Mouse (Mus musculus): ENCODE measurements around the gene Thada.

Gene Thada

DNA sequence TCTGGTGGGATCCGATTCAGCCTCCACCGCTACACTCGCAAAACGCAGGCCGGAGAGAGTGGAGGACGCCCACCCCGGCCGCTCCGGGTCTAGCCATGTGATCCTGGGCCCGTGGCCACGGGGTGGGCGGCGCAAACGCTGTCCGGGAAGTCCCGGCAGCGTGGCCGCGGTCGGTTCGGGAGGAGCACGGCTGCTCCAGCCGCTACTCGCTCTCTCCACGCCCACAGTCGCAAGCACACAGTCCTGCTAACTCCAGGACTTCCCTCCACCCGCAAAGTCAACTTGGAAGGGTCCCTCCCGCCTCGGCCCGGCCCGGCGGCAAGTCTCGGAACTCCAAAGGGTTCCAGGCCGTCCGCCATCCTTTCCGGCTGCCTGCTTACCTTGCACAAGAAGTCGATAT is 278.7 kb downstream of the Thada start:
- in situ Hi-C loops (cut with MboI; ENCODE audit: low pct_unique_long_range_greater_than_20kb in 1 of 2, low sequenced_read_pairs in 2 of 2, unreplicated experiment in 1 of 2) = loop anchor here in 1 of 2 experiments (10.0 kb wide), 1 partner anchor 312 kb away; no protein-coding TSS in a partner anchor

DNA sequence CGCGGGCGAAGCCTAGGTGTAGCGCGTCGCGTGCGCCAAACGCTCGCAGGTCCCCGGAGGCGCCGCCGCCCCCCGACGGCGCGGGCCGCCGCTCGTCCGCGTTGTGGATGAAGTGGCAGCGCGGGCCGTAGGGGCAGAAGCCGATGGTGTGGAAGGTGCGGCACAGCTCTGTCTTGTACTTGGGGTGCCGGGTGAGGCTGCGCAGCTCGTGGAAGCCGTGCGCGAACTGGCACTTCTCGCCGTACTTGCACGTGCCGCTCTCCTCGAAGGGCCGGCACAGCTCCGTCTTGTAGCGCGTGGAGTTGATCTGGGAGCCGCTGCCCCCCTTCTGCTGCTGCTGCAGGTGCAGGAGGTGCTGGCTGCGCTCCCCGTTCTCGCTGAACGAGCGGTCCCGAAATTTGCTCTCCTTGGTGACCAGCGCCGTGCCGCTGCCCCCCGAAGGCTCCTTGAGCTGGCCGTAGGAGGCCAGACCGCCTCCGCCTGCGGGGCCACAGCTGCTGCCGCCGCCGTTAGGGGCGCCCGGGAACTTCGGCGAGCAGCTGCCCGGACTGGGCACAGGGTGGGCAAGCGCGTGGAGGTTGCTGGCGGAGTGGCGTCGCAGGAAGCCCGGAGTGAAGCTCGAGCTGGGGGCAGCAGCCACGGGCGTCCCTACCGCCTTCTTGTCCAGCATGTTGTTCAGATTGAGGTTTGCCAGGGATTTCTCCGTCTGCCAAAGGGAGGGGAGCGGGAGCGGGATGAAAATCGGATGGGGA is 279.4 kb downstream of the Thada start:
- in situ Hi-C loops (cut with MboI; ENCODE audit: low pct_unique_long_range_greater_than_20kb in 1 of 2, low sequenced_read_pairs in 2 of 2, unreplicated experiment in 1 of 2) = loop anchor here in 1 of 2 experiments (10.0 kb wide), 1 partner anchor 312 kb away; no protein-coding TSS in a partner anchor

DNA sequence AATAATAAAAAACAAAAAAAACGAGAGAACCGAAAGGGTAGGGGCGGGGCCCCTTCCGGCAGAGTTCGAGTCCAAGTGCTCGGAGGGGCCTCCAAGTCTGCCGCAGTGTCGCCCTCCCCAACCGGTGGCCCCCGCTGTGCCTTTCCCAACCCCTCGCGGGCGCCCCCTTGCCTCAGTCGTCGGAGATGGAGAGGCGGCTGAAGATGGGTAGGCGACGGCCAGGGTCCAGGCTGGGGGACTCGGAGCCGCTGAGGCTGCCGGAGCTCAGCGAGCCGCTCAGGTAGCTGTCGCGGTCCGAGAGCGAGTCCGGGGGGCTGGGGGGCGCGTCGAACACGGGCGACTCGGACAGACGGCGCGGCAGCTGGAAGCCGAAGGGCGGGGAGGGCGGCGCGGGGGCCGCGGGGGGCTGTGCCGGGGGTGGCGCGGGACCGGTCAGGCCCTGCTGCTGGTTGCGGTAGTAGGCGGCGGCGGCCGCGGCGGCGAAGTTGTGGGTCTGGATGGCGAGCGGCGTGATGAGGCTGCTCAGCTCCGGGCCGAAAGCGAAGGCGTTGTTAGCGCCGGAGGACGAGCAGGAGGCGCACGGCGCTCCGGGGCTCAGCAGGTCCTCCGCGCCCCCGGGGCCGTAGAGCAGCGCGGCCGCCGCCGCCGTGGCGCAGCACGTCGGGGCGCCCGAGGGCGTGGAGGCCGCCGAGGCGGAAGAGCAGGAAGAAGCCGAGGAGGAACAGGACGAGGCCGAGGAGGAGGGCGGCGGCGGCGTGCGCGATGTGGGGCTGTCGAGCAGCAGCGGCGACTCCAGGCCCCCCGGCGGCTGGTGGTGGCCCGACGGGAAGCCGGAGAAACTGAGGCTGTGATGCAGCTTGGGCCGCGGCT is 280.2 kb downstream of the Thada start:
- in situ Hi-C loops (cut with MboI; ENCODE audit: low pct_unique_long_range_greater_than_20kb in 1 of 2, low sequenced_read_pairs in 2 of 2, unreplicated experiment in 1 of 2) = loop anchor here in 1 of 2 experiments (10.0 kb wide), 1 partner anchor 311 kb away; no protein-coding TSS in a partner anchor

DNA sequence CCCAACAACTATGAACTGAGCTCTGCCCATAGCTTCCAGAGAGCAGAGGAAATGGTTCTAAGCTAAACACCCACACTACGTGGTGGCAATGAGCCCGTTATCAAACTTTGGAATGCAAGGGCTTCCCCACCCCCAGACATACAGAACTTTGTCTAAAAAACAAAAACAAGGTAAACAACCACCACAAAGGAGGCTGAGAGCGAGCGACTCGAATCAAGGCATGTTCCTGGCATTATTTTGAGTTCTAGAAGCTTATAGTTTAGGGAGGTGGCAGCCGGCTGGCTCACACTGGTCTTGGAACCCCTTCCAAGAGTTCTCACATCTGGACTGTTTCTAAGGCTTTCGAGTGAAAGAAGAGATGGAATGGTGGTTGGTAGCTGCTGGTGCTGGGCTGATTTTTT is 281.0 kb downstream of the Thada start:
- in situ Hi-C loops (cut with MboI; ENCODE audit: low pct_unique_long_range_greater_than_20kb in 1 of 2, low sequenced_read_pairs in 2 of 2, unreplicated experiment in 1 of 2) = loop anchor here in 1 of 2 experiments (10.0 kb wide), 1 partner anchor 310 kb away; no protein-coding TSS in a partner anchor

DNA sequence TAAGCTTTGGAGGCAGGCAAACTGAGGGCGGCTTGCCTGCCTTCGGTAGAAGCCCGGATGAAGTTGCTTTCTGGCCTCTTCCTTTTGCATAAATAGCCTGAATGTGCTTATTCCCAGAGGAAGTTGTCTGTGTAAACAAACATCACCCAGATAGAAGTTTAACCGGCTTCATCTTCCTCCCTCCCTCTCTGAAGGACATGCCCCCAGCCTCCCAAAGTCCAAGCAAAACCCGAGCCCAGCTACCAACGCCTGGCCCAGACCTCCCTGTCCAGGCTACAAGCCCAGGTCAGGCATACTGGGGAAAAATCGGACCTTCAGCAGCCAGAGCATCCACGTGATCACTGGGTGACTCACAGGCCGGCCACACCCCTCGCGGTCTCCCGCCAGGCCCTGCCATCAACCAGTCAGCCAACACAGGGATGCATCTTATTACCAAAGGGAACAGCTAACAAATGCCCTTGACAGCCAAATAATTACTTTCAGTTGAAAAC is 282.7 kb downstream of the Thada start:
- in situ Hi-C loops (cut with MboI; ENCODE audit: low pct_unique_long_range_greater_than_20kb in 1 of 2, low sequenced_read_pairs in 2 of 2, unreplicated experiment in 1 of 2) = loop anchor here in 1 of 2 experiments (10.0 kb wide), 1 partner anchor 309 kb away; no protein-coding TSS in a partner anchor

DNA sequence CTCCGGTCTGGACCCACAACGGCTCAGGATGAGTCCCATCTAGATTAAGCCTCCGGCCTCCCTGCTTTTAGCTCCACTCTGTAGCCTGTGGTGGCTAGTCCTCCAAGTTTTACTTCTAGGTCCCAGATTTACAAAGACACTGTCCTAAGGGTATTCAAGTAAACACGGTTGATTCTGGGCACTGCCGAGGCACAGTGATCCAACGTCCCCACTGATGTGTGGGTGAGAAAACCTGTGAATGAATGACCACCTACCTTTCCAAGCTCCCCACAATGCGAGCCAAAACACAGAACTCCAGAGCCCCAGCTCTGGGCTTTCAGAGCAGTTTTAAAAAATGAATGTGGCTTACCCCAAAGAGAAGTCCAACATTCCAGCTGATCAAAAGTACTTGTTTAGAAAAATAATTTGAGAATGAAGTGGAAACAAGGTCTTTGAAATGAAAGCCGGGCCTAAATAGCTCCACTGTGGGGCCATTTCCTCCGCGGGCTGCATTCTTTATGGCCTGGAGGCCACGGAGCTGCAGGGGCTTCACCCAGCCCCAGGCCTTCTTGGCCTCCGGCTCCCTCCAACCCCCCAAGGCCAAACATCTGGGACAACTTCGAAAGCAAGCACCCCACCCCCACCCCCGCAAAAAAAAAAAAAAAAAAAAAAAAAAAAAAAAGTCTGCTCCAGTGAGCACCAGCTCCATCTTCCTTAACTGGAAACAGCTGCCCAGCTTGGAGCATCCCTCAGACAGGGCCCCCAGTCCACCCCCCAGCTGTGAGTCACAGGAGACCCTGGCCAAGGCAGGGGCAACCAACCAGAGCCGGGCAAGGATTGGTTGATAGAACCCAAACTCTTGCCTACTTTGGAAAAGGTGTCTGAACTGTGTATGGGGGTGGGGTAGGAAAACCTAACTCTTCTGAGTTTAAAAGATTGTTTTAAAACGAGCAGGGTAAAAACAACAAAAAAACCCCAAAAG is 283.4 kb downstream of the Thada start:
- in situ Hi-C loops (cut with MboI; ENCODE audit: low pct_unique_long_range_greater_than_20kb in 1 of 2, low sequenced_read_pairs in 2 of 2, unreplicated experiment in 1 of 2) = loop anchor here in 1 of 2 experiments (10.0 kb wide), 1 partner anchor 308 kb away; no protein-coding TSS in a partner anchor

DNA sequence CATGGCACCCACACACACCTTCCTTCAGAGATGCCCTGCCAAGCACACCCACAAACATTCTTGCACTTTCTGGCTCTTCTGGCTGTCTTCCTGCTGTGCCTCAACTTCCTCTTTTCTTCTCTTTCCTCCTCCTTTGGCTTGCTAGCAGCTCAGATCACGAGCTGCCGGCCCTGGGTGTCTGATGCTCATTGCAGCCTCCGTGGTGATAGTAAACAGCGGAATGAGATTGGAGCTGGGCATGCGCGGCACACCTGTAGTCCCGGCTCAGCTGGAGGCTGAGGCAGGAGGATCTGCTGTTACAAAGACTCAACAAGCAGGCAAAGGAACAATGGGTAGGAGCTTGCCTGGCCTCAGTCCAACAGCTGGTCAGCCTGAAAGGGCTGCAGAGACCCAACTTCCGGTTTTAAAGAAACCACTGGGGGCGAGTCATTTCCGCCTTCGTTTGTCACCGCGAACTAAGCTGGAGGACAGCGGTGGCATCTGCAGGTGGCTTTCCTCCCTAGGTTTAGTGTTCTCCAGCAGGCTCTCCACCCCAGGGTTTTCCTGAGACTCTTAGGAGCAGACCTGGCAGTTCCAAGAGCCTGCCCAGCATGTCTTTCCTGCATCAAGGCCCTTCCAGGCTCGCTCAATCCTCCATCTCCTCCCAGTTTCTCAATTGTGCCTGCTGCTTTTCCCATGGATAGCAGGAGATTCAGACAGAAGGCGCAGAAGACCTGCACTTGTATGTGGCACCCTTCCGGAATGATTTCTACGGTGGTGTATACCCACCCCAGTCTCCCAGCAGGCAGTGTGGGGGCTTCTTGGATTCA is 284.3 kb downstream of the Thada start:
- in situ Hi-C loops (cut with MboI; ENCODE audit: low pct_unique_long_range_greater_than_20kb in 1 of 2, low sequenced_read_pairs in 2 of 2, unreplicated experiment in 1 of 2) = loop anchor here in 1 of 2 experiments (10.0 kb wide), 1 partner anchor 307 kb away; no protein-coding TSS in a partner anchor

DNA sequence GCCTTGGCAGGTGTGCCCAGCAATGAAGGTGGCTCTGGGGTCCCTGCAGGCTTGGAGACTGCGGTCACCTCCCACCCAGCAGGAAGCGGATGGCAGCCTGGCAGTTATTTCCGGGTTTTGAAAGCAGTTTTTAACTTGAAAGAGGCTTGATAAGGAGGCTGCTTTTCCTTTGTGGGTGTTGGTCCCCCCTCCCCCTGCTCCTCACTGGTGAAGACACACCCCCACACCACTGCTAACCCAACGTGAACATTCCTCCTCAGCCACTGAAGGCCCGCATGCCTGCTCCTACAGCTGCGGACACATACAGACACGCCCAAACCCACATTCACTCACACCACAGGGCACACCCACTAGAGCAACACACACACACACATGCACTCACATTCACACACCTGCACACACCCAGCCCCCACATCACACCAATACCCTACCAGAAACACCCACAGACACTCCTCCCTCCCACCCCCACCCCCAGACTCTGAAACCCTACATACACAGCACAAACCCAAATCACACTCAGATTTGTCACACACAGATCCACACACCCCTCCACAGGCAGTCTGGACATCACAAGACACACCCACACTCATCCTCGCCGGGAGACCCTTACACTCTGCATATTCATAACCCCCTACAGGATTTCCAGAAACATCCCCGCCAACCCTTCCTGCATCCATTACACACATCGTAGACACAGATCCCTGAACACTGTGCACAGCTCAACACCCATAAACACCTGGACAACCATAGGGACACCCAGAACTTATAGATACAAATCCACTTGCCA is 285.1 kb downstream of the Thada start:
- in situ Hi-C loops (cut with MboI; ENCODE audit: low pct_unique_long_range_greater_than_20kb in 1 of 2, low sequenced_read_pairs in 2 of 2, unreplicated experiment in 1 of 2) = loop anchor here in 1 of 2 experiments (10.0 kb wide), 1 partner anchor 306 kb away; no protein-coding TSS in a partner anchor

DNA sequence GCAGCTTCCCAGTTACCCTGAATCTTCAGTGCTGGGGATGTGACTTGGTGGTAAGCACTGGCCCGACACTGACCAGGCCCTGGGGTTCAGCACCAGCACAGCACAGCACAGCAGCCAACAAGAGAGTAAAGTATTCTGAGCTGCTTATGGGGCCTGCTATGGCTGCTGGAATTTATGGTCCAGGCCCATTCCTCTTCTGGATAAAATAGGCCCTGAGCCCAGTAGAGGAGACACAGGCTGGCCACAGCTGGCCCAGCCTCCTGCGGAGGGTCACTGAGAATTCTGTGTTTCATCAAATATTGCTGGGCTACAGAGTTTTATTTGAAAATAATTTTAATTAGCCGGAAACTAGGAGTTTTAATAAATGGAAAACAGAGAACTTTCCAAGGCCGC is 286.0 kb downstream of the Thada start:
- in situ Hi-C loops (cut with MboI; ENCODE audit: low pct_unique_long_range_greater_than_20kb in 1 of 2, low sequenced_read_pairs in 2 of 2, unreplicated experiment in 1 of 2) = loop anchor here in 1 of 2 experiments (10.0 kb wide), 1 partner anchor 305 kb away; no protein-coding TSS in a partner anchor

DNA sequence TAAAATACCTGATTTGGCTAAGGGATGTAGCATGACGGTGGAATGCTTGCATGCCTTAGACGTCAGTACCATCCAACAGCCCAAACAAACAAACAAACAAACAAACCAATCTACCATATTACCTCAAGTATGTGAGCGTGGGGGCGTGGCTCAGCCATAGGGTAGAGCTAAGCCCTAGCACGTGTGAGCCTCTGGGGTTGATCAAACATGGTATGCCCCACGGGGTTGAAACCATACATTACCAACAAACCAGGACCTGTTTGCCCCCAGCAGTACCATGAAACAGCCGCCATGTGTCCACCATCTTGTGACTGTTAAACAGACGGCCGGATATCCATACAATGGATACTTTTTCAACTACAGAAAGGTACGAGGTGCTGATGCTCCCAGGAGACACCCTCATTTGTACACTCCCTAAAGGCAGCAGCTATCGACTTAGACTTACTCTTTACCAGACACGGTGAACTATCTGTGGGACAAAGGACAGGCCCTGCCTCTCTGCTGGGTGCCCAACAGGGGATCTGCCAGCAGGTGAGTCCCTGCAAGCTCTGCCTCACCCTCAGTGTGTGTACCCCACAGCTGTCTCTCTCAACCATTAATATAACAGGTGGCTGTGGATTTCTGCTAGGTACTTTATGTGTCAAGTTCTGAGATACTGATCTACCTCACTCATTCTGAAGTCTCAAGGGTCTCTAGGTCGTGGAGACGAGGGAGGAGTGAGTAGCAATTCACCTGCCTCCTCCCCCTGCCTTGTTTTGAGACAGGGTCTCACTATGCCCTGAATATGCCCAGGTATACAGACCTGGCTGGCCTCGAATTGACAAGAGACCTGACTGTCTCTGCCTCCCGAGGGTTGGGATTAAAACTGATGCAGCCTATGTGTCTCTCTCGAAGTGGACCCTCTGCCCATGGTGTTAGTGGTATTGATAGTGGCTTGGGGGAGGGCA is 286.7 kb downstream of the Thada start:
- in situ Hi-C loops (cut with MboI; ENCODE audit: low pct_unique_long_range_greater_than_20kb in 1 of 2, low sequenced_read_pairs in 2 of 2, unreplicated experiment in 1 of 2) = no loop called here

DNA sequence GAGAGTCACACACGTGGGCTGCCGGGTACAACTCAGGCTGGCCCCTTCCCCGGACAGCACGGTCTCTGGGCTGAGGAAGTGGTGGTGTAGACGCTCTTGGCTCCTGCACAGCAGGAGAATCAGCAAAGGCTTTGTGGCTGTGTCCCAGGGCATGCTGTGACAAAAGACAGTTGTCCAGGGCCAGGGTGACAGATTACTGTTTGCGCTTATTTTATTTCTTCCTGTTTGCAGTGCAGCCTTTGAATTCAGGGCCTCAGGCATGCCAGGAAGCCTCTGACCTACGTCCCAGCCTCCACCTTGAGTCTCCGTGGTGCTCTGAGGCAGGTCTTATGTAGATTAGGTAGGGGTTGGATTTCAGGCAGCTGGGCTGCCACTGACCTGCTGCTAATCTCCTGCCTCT is 288.5 kb downstream of the Thada start:
- in situ Hi-C loops (cut with MboI; ENCODE audit: low pct_unique_long_range_greater_than_20kb in 1 of 2, low sequenced_read_pairs in 2 of 2, unreplicated experiment in 1 of 2) = no loop called here

DNA sequence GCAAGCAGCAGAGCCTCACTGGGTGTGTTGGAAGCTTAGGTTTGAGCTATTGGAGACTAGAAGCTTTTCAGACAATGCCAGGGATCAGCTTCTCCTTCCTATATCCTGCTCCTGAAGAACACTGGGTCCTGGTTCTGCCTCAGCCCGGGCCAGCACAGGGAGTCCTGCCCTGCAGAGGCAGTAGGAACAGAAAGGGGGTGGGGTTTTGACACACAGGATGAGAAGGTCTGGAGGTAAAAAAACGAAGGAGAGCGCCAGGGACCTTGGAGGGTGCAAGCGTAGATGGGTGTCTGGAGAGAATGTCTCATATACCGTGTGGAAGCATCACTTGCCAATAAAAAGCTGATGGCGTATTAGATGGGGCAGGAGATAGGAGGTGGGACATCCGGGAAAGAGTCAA is 289.6 kb downstream of the Thada start:
- in situ Hi-C loops (cut with MboI; ENCODE audit: low pct_unique_long_range_greater_than_20kb in 1 of 2, low sequenced_read_pairs in 2 of 2, unreplicated experiment in 1 of 2) = no loop called here

DNA sequence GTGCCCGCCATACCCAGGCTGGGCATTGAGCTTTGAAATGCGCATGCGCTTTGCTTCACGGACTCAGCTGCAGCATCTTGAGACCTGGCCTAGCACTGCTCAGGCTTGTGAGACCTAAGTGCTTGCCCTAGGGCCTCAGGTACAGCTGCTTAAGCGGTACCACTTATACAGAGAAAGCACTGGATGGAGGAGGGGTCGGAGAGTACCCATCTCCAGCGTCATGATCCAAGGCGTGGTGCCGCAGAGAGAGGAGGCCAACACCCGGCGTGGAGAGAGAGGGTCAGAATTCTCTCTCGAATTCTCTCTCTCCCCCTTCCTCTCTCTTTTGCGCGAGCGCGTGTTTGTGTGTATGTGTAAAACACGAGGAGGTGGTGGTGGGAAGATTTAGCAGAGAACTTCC is 290.8 kb downstream of the Thada start:
- in situ Hi-C loops (cut with MboI; ENCODE audit: low pct_unique_long_range_greater_than_20kb in 1 of 2, low sequenced_read_pairs in 2 of 2, unreplicated experiment in 1 of 2) = no loop called here

DNA sequence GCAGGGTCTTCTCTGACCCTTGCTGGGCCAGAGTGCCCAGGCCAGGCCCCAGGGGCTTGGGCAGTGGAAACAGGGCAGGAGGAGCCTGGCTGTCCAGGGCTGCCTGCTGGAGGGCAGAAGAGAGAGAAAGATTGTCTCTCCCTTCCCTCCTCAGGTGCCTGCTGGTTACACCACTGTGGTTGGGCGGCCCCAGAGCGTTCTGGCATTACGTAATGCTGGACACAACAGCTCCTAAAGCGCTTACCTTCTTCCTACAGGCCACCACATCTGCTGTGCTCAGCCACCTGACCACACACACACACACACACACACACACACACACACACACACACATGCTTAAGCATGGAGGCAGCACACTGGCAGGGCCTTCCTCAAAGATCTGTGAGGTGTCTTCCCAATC is 298.6 kb downstream of the Thada start:
- in situ Hi-C loops (cut with MboI; ENCODE audit: low pct_unique_long_range_greater_than_20kb in 1 of 2, low sequenced_read_pairs in 2 of 2, unreplicated experiment in 1 of 2) = no loop called here

DNA sequence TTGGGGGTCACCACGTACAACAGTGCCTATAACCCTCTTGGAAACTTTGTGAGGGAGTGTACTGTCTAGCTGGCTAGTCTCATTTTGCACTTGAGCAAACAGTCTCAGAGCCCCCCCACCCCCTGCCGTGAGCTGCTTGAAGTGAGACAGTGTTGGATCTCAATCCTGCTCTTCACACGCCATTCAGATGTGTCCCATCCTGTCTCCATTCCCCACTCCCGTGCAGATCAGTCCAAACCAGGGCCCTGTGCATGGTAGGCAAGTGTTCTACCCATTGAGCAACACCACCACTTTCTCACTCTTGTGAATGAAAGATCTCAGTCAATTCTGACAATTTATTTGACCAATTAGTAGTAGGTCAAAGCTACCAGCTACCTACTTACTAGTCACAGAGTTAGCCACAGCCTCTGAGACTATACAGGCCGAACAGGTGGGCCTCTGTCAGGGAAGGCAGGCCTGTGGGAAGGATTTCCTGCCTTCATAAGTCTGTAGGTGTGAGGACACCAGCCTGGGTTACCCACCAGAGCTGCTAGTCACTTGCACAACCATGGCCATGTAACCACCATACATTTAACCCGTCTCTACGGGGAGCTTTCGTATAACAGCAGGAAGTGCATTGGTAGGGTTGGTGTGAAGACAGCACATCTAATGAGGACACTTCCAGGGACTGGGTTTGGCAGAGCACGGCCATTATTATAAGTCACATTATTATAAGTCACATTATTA is 299.7 kb downstream of the Thada start:
- in situ Hi-C loops (cut with MboI; ENCODE audit: low pct_unique_long_range_greater_than_20kb in 1 of 2, low sequenced_read_pairs in 2 of 2, unreplicated experiment in 1 of 2) = no loop called here

Data from mouse embryonic stem cell (cell line).